Mouse (Mus musculus): ENCODE measurements around the gene Smbd1. TPM values are rescaled to one million over a fixed set of nuclear protein-coding genes. Genes with fewer than 3 reads are reported as not detected.

Smbd1 gene
- polyA plus RNA-seq, 1 experiment from 2014 or later, result not detected

GRCm38 (mm10) chr16:32818441-32818840, 8.2 kb upstream of the Smbd1 start:
- no peak overlapping the region for H3K27ac ChIP-seq (ENCODE audit: low read depth, low read length)
- 0 out of 2 replicates have a peak, but pooled peaks cover 2% of the 10 kb centered on the region for H3K27me3 ChIP-seq (replicated peaks; ENCODE audit: control insufficient read depth, insufficient read depth, low read length)
- no peak overlapping the region for H3K4me2 ChIP-seq
- peaks cover 2% of the 10 kb centered on the region; the same call in 1 of the 2 replicates for H3K36me3 ChIP-seq (ENCODE audit: control insufficient read depth, insufficient read depth, low read length)
- no peak overlapping the region for H3K4me3 ChIP-seq (ENCODE audit: low read depth, low read length)
- ATAC-seq (replicated peaks; ENCODE audit: low FRiP score) (no peak), DNase-seq (ENCODE audit: low spot score) (no peak)
- no peak overlapping the region for H3K9ac ChIP-seq (ENCODE audit: low read depth, low read length)
- peaks cover 16% of the 10 kb centered on the region for H3K4me1 ChIP-seq (replicated peaks; ENCODE audit: control insufficient read depth, insufficient read depth, low read length)
- whole genome bisulfite sequencing, result 89% methylated on average over 5 of the region's 5 CpGs
- no peaks in the 10 kb centered on the region for H3K9me3 ChIP-seq (ENCODE audit: control insufficient read depth, low read length)

GRCm38 (mm10) chr16:32818036-32818435, 7.8 kb upstream of the Smbd1 start:
- H3K9me3 ChIP-seq (ENCODE audit: control insufficient read depth, low read length), result no peaks in the 10 kb centered on the region
- no peak overlapping the region for H3K9ac ChIP-seq (ENCODE audit: low read depth, low read length)
- H3K27me3 ChIP-seq (replicated peaks; ENCODE audit: control insufficient read depth, insufficient read depth, low read length), result 0 out of 2 replicates have a peak, but pooled peaks cover 2% of the 10 kb centered on the region
- WGBS, result 84% methylated on average over 4 of the region's 4 CpGs
- DNase-seq (ENCODE audit: low spot score) (no peak), ATAC-seq (replicated peaks; ENCODE audit: low FRiP score) (no peak)
- no peak overlapping the region for H3K4me3 ChIP-seq (ENCODE audit: low read depth, low read length)
- no peaks in the 10 kb centered on the region for H3K36me3 ChIP-seq (ENCODE audit: control insufficient read depth, insufficient read depth, low read length)
- peaks cover 16% of the 10 kb centered on the region for H3K4me1 ChIP-seq (replicated peaks; ENCODE audit: control insufficient read depth, insufficient read depth, low read length)
- no peak overlapping the region for H3K27ac ChIP-seq (ENCODE audit: low read depth, low read length)
- H3K4me2 ChIP-seq, result no peak overlapping the region

GRCm38 (mm10) chr16:32815160-32815605, 4.9 kb upstream of the Smbd1 start:
- Histone ChIP-seq H3K27me3 (replicated peaks; ENCODE audit: control insufficient read depth, insufficient read depth, low read length) (0 out of 2 replicates have a peak, but pooled peaks cover 2% of the 10 kb centered on the region), H3K9me3 (ENCODE audit: control insufficient read depth, low read length) (no peaks in the 10 kb centered on the region), H3K4me2 (peak overlapping the region; percentile 68), H3K4me1 (replicated peaks; ENCODE audit: control insufficient read depth, insufficient read depth, low read length) (0 out of 2 replicates have a peak, but pooled peaks cover 10% of the 10 kb centered on the region), H3K27ac (ENCODE audit: low read depth, low read length) (no peak overlapping the region), H3K36me3 (ENCODE audit: control insufficient read depth, insufficient read depth, low read length) (no peaks in the 10 kb centered on the region), H3K4me3 (ENCODE audit: low read depth, low read length) (peak overlapping the region; percentile 22), H3K9ac (ENCODE audit: low read depth, low read length) (no peak overlapping the region)
- peak; percentile 42 for DNase-seq (ENCODE audit: low spot score)
- 16% methylated on average over 6 of the region's 6 CpGs for WGBS
- ATAC-seq (replicated peaks; ENCODE audit: low FRiP score), result no peak

DNA sequence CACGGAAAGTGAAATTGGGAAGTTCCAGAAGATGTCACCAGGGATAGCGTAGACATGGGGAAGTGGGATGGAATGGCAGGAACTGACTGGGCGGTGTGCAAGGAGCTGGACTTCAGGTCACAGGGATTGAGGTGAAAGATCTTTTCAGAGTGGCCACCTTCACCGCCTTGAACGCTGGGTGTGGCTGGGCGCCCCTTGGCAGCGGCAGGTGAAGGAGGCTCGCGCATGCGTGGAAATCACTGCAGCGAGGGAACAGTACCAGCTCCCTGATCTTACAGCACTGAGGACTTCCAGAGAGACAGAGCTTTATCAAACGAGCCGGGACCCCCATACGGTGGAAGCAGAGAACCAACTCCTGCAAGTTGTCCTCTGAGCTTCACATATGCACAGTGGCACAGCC, 4.3 kb upstream of the Smbd1 start:
- no peak overlapping the region for H3K27ac ChIP-seq (ENCODE audit: low read depth, low read length)
- H3K36me3 ChIP-seq (ENCODE audit: control insufficient read depth, insufficient read depth, low read length), result no peaks in the 10 kb centered on the region
- no peak overlapping the region for H3K9ac ChIP-seq (ENCODE audit: low read depth, low read length)
- H3K4me2 ChIP-seq, result peak overlapping the region; percentile 68
- 20% methylated on average over 14 of the region's 14 CpGs for WGBS
- ATAC-seq (replicated peaks; ENCODE audit: low FRiP score) (no peak), DNase-seq (ENCODE audit: low spot score) (no peak)
- H3K4me3 ChIP-seq (ENCODE audit: low read depth, low read length), result peak overlapping the region; percentile 22
- H3K4me1 ChIP-seq (replicated peaks; ENCODE audit: control insufficient read depth, insufficient read depth, low read length), result 0 out of 2 replicates have a peak, but pooled peaks cover 10% of the 10 kb centered on the region
- H3K9me3 ChIP-seq (ENCODE audit: control insufficient read depth, low read length), result no peaks in the 10 kb centered on the region
- 0 out of 2 replicates have a peak, but pooled peaks cover 2% of the 10 kb centered on the region for H3K27me3 ChIP-seq (replicated peaks; ENCODE audit: control insufficient read depth, insufficient read depth, low read length)

- Histone ChIP-seq H3K4me1 (replicated peaks; ENCODE audit: control insufficient read depth, insufficient read depth, low read length) (0 out of 2 replicates have a peak, but pooled peaks cover 10% of the 10 kb centered on the region), H3K9ac (ENCODE audit: low read depth, low read length) (no peak overlapping the region), H3K27me3 (replicated peaks; ENCODE audit: control insufficient read depth, insufficient read depth, low read length) (0 out of 2 replicates have a peak, but pooled peaks cover 2% of the 10 kb centered on the region), H3K4me2 (no peak overlapping the region), H3K27ac (ENCODE audit: low read depth, low read length) (no peak overlapping the region), H3K4me3 (ENCODE audit: low read depth, low read length) (no peak overlapping the region), H3K9me3 (ENCODE audit: control insufficient read depth, low read length) (no peaks in the 10 kb centered on the region), H3K36me3 (ENCODE audit: control insufficient read depth, insufficient read depth, low read length) (no peaks in the 10 kb centered on the region)
- DNase-seq (ENCODE audit: low spot score), result no peak
- no peak for ATAC-seq (replicated peaks; ENCODE audit: low FRiP score)
- 67% methylated on average over 3 of the region's 3 CpGs for WGBS
Observed at GRCm38 (mm10) chr16:32813771-32814170, 3.5 kb upstream of the Smbd1 start.

GRCm38 (mm10) chr16:32813362-32813761, 3.1 kb upstream of the Smbd1 start:
- Histone ChIP-seq H3K27me3 (replicated peaks; ENCODE audit: control insufficient read depth, insufficient read depth, low read length) (0 out of 2 replicates have a peak, but pooled peaks cover 2% of the 10 kb centered on the region), H3K4me2 (peak overlapping the region; percentile 62), H3K9ac (ENCODE audit: low read depth, low read length) (no peak overlapping the region), H3K4me3 (ENCODE audit: low read depth, low read length) (no peak overlapping the region), H3K4me1 (replicated peaks; ENCODE audit: control insufficient read depth, insufficient read depth, low read length) (0 out of 2 replicates have a peak, but pooled peaks cover 10% of the 10 kb centered on the region), H3K36me3 (ENCODE audit: control insufficient read depth, insufficient read depth, low read length) (no peaks in the 10 kb centered on the region), H3K27ac (ENCODE audit: low read depth, low read length) (no peak overlapping the region), H3K9me3 (ENCODE audit: control insufficient read depth, low read length) (no peaks in the 10 kb centered on the region)
- ATAC-seq (replicated peaks; ENCODE audit: low FRiP score), result no peak
- 42% methylated on average over 9 of the region's 9 CpGs for WGBS
- DNase-seq (ENCODE audit: low spot score), result no peak

GRCm38 (mm10) chr16:32812888-32813361, 2.6 kb upstream of the Smbd1 start:
- H3K9ac ChIP-seq (ENCODE audit: low read depth, low read length), result no peak overlapping the region
- peak overlapping the region; percentile 62 for H3K4me2 ChIP-seq
- 0 out of 2 replicates have a peak, but pooled peaks cover 2% of the 10 kb centered on the region for H3K27me3 ChIP-seq (replicated peaks; ENCODE audit: control insufficient read depth, insufficient read depth, low read length)
- ATAC-seq (replicated peaks; ENCODE audit: low FRiP score) (peak; percentile 51; the same call in 1 of the 2 replicates), DNase-seq (ENCODE audit: low spot score) (peak; percentile 79)
- no peaks in the 10 kb centered on the region for H3K36me3 ChIP-seq (ENCODE audit: control insufficient read depth, insufficient read depth, low read length)
- no peak overlapping the region for H3K27ac ChIP-seq (ENCODE audit: low read depth, low read length)
- H3K4me1 ChIP-seq (replicated peaks; ENCODE audit: control insufficient read depth, insufficient read depth, low read length), result 0 out of 2 replicates have a peak, but pooled peaks cover 10% of the 10 kb centered on the region
- 3% methylated on average over 9 of the region's 9 CpGs for WGBS
- no peak overlapping the region for H3K4me3 ChIP-seq (ENCODE audit: low read depth, low read length)
- no peaks in the 10 kb centered on the region for H3K9me3 ChIP-seq (ENCODE audit: control insufficient read depth, low read length)

DNA sequence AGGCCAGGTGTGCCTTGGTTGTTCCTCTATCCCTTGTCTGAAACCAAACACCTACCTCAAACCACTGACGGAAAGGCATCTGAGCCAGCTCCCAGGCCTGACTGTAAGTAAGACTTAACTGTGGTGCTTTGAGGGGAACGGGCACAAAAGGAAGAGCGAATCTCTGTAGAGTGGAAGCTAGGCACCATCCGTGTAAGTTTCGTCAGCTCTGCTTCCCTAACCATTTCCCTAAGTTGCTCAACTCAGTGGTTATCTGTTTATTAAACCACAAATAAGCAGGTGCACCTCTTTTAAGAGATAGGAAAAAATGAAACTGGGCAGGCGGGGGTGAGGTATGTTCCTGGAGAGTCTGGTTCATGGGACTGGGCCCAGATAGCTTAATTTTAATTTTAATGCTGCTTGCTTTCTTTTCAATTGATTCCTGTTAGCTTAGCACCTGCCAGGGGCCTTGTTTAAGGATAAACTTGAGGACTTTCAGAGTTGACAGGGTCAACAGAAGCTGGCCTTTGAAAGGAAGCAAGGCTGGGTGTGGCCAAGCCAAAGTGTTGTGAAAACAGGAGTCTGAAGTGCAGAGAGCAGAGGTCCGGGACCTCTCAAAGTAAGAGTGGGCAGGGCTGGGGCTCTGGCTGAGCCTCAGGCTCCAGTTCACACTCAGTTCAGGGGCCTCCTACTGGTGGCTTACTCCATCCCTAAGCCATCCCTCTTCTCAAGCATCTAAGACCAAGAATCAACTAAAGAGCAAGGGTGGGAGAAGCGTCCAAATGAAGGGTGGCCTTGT, 2.7 kb downstream of the Smbd1 start:
- Histone ChIP-seq H3K27ac (ENCODE audit: low read depth, low read length) (no peak overlapping the region), H3K27me3 (replicated peaks; ENCODE audit: control insufficient read depth, insufficient read depth, low read length) (no peaks in the 10 kb centered on the region), H3K9me3 (ENCODE audit: control insufficient read depth, low read length) (no peaks in the 10 kb centered on the region), H3K9ac (ENCODE audit: low read depth, low read length) (no peak overlapping the region), H3K4me1 (replicated peaks; ENCODE audit: control insufficient read depth, insufficient read depth, low read length) (0 out of 2 replicates have a peak, but pooled peaks cover 2% of the 10 kb centered on the region), H3K4me2 (no peak overlapping the region), H3K4me3 (ENCODE audit: low read depth, low read length) (no peak overlapping the region), H3K36me3 (ENCODE audit: control insufficient read depth, insufficient read depth, low read length) (no peaks in the 10 kb centered on the region)
- DNase-seq (ENCODE audit: low spot score) (no peak), ATAC-seq (replicated peaks; ENCODE audit: low FRiP score) (0 out of 2 replicates have a peak, but pooled peaks have one; percentile 31)
- 48% methylated on average over 8 of the region's 8 CpGs for WGBS
